ENCODE assay signal across 13 mouse cellular contexts in genomic region chr8:57409779-57410472, GRCm38 (mm10). TPM values are rescaled to one million over a fixed set of nuclear protein-coding genes. Genes with fewer than 3 reads are reported as not detected.
DNase-seq lines count a peak whose midpoint lies in the region; ATAC-seq lines count a peak whose summit lies in the region.
"Had no signal": no experiment of that assay in that cellular context is flagged by ENCODE, and none has a peak within 500 bp of the region (broad histone marks: within the 10 kb centered on the region; RNA-seq: fewer than 3 reads in every experiment).

No protein-coding gene starts in this region.

- H3K4me2 ChIP-seq in heart, embryonic 11.5 days = peak overlapping the region; percentile 57
- H3K4me2 ChIP-seq in midbrain, embryonic 11.5 days = peak overlapping the region; percentile 41

- no peak for DNase-seq in heart, postnatal 4 days
- DNase-seq in ES-CJ7 (ENCODE audit: low read depth, low spot score) = peak; percentile 65
- DNase-seq in gonadal fat pad, adult 2 months (ENCODE audit: low read depth) = peak; percentile 71
- peak; percentile 93 for DNase-seq in midbrain, embryonic 11.5 days (ENCODE audit: low spot score, missing footprints)
- no peak for DNase-seq in thymus, postnatal 4 days
- no peak for DNase-seq in c-Kit-positive CD71-positive TER-119-positive erythroid progenitor cells, embryonic 14.5 days (ENCODE audit: low spot score)
- DNase-seq: cerebellum, adult 18-20 months had no signal

- WGBS in heart, embryonic 11.5 days (ENCODE audit: insufficient replicate concordance) = 38% methylated on average over 15 of the region's 15 CpGs
- WGBS in midbrain, embryonic 11.5 days = 14% methylated on average over 15 of the region's 15 CpGs

- peak overlapping the region; percentile 24 for H3K4me3 ChIP-seq in heart, embryonic 11.5 days (ENCODE audit: low read depth, low read length)
- H3K4me3 ChIP-seq in midbrain, embryonic 11.5 days (ENCODE audit: low read depth, low read length) = no peak overlapping the region
- H3K4me3 ChIP-seq: myocyte had no signal

- H3K4me1 ChIP-seq in heart, embryonic 11.5 days (ENCODE audit: control insufficient read depth, insufficient read depth, low read length) = 0 out of 2 replicates have a peak, but pooled peaks cover 9% of the 10 kb centered on the region
- peaks cover 15% of the 10 kb centered on the region for H3K4me1 ChIP-seq in midbrain, embryonic 11.5 days (ENCODE audit: control insufficient read depth, insufficient read depth, low read length)

- H3K9me3 ChIP-seq in heart, embryonic 11.5 days (replicated peaks; ENCODE audit: control insufficient read depth, low read length) = no peaks in the 10 kb centered on the region
- no peaks in the 10 kb centered on the region for H3K9me3 ChIP-seq in midbrain, embryonic 11.5 days (ENCODE audit: control insufficient read depth, low read length)

- no peaks in the 10 kb centered on the region for H3K36me3 ChIP-seq in heart, embryonic 11.5 days (ENCODE audit: control insufficient read depth, insufficient read depth, low read length)
- H3K36me3 ChIP-seq in midbrain, embryonic 11.5 days (ENCODE audit: control insufficient read depth, insufficient read depth, low read length) = no peaks in the 10 kb centered on the region

- peaks cover 9% of the 10 kb centered on the region for H3K27me3 ChIP-seq in heart, embryonic 11.5 days (ENCODE audit: control insufficient read depth, insufficient read depth, low read length)
- no peaks in the 10 kb centered on the region for H3K27me3 ChIP-seq in midbrain, embryonic 11.5 days (ENCODE audit: control insufficient read depth, insufficient read depth, low read length)

- H3K27ac ChIP-seq in heart, embryonic 11.5 days (ENCODE audit: low read depth, low read length) = no peak overlapping the region
- H3K27ac ChIP-seq in midbrain, embryonic 11.5 days (ENCODE audit: low read depth, low read length) = 0 out of 2 replicates have a peak overlapping the region, but pooled peaks have one; percentile 25

- H3K9ac ChIP-seq in heart, embryonic 11.5 days (ENCODE audit: low read depth, low read length) = peak overlapping the region; percentile 36; the same call in 1 of the 2 replicates
- H3K9ac ChIP-seq in midbrain, embryonic 11.5 days (ENCODE audit: low read length) = no peak overlapping the region; the same call in 1 of the 2 replicates

- no peak for ATAC-seq in heart, embryonic 11.5 days (replicated peaks; ENCODE audit: insufficient number of reproducible peaks, low FRiP score, low TSS enrichment)
- ATAC-seq in midbrain, embryonic 11.5 days (ENCODE audit: low FRiP score) = peak; percentile 63
- no peak for ATAC-seq in CD4-positive, CD25-positive, alpha-beta regulatory T cell, adult 4 months
- ATAC-seq: activated CD4-positive, CD25-positive, alpha-beta regulatory T cell, adult 4 months had no signal

RNA-seq across cellular contexts. Expression of gene Scrg1, which starts 45.8 kb away (rescaled TPM):
- 0.68 and 0.72 TPM in 2 replicates for polyA plus RNA-seq in heart, embryonic 11.5 days (2014; fragmentation: Nextera tagmentation; extraction: Ambion mirVana)
- total RNA-seq in heart, postnatal 4 days (2021) = not detected
- polyA plus RNA-seq in gonadal fat pad, adult 2 months (2012; rRNA removed) = not detected in 2 replicates
- polyA plus RNA-seq in midbrain, embryonic 11.5 days (2014; fragmentation: Nextera tagmentation; extraction: Ambion mirVana) = 0.27 TPM in 1 of 2 replicates, not detected in the other
- polyA plus RNA-seq in CD4-positive, CD25-positive, alpha-beta regulatory T cell, adult 4 months (2017; shearing (Covaris generic)) = not detected
- total RNA-seq: gastrocnemius, adult 18-20 months had no signal
- polyA plus RNA-seq: activated CD4-positive, CD25-positive, alpha-beta regulatory T cell, adult 4 months; myocyte; testis, adult 2 months had no signal

Comparison
In these comparisons a context has a peak if more than half of its experiments do, and no peak if none do; other contexts are left out.
1. DNase-seq: peak in ES-CJ7 (single experiment), gonadal fat pad, adult 2 months (single experiment) and midbrain, embryonic 11.5 days (single experiment); none in heart, postnatal 4 days (single experiment), thymus, postnatal 4 days (single experiment) and c-Kit-positive CD71-positive TER-119-positive erythroid progenitor cells, embryonic 14.5 days (single experiment).